Mouse (Mus musculus): ENCODE measurements around the gene Clec4e. TPM values are rescaled to one million over a fixed set of nuclear protein-coding genes. Genes with fewer than 3 reads are reported as not detected.

Clec4e gene
- 0.48 TPM in 2 replicates for polyA plus RNA-seq (2012; rRNA removed)

DNA sequence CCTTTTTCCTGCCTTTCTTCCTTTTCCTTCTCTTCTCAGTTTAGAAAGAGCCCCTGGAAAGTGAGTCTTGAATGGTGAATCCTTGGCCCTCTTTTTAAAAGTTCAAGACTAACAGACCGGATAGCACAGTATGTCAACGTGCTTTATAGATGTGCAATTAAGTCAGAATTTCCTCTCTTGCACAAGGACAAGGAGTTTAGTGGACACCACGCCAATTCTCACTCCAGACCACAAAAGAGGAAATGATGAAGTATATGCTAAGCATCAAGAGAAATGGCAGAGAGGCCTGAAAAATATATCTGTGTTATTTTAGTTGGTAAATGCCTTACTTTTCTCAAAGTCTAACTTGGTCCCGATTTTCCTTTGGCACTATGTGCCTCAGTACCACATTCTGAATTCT is at the start of gene Clec4e:
TSS of gene Clec4e (minus strand) at position 118 of the 400 bp plus-strand sequence.

DNA sequence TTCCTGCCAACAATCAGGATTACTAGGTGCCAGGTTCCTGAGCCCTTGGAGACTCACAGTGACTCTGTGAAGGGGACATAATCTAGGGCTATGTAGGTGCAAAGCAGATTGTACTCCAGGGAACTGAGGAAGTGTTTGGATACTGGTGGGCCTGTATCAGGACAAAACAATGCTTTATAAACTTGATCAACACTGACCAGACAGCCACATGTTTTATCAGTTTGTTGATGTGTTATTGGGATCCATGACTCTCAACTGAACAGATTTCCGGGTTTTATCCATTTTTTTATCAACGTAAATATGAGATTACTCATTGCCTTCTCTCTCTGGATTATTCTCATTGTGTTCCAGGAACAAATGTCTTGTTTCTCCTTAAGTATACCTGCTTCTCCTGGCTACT is 18.4 kb upstream of the Clec4e start, which contains the start of gene Vmn2r19:
TSS of gene Vmn2r19 (plus strand) at position 301 of the 400 bp plus-strand sequence.

DNA sequence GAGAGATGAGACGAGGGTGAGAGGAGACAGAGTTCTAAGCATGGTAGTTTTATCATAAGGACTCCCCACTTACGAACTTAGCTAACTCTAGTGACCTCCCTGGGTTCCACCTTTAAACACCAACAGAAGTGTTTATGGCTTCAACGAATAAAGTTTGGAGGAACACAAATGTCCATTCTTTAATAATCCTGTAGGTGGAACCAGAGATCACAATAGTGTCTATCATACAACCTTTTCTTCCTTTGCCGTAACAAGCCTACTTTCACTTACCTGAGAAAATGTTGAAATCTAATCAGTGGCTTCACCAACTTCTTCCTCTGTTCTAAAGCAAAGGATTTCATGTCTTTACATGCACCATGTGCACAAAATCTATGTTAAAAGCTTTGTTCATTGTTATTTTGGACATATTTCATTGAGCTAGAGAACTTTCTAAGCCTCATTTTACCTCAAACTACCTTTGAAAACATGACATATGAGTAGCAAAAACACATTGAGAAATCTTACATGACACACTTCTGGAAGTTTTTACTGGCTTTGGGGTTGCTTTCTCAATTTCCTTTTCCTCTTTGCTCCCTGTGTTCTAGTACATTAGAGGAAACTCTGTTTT is 28.0 kb downstream of the Clec4e start, which contains the start of gene Clec4d:
TSS of gene Clec4d (plus strand) at position 557 of the 607 bp plus-strand sequence.

Other genes starting within 250 kb of the Clec4e start
- 0.07 TPM in 1 of 2 replicates, not detected in the other for gene Clec4b1, start 239.9 kb downstream of the Clec4e start, polyA plus RNA-seq (2012; rRNA removed)
- gene Clec4a2, start 183.4 kb downstream of the Clec4e start, polyA plus RNA-seq (2012; rRNA removed): 2.6 and 4.5 TPM in 2 replicates
- gene Clec4b2, start 117.0 kb downstream of the Clec4e start, polyA plus RNA-seq (2012; rRNA removed): 0.09 and 0.12 TPM in 2 replicates
- 5.4 and 7.8 TPM in 2 replicates for gene Clec4n, start 60.0 kb downstream of the Clec4e start, polyA plus RNA-seq (2012; rRNA removed)
- 0.44 and 0.51 TPM in 2 replicates for gene Clec4d, start 27.8 kb downstream of the Clec4e start, polyA plus RNA-seq (2012; rRNA removed)
- not detected in 2 replicates for gene Vmn2r19, start 18.5 kb upstream of the Clec4e start, polyA plus RNA-seq (2012; rRNA removed)
- under 0.01 TPM in 2 replicates for gene Vmn2r20, start 128.2 kb upstream of the Clec4e start, polyA plus RNA-seq (2012; rRNA removed)
- gene Vmn2r21, start 243.5 kb upstream of the Clec4e start, polyA plus RNA-seq (2012; rRNA removed): not detected in 2 replicates

All from liver, embryonic 14 days (tissue).